Mouse (Mus musculus) thymus, postnatal 36 days (tissue): ENCODE data around the gene Zfp141.

ENCODE experiments used
- DNase-seq, 2 experiments: peaks; one replicate each; pipeline ENCODE4 v3.0.0; 2022; ENCODE audit warnings: mixed read lengths in 2 of 2

Gene Zfp141

DNA sequence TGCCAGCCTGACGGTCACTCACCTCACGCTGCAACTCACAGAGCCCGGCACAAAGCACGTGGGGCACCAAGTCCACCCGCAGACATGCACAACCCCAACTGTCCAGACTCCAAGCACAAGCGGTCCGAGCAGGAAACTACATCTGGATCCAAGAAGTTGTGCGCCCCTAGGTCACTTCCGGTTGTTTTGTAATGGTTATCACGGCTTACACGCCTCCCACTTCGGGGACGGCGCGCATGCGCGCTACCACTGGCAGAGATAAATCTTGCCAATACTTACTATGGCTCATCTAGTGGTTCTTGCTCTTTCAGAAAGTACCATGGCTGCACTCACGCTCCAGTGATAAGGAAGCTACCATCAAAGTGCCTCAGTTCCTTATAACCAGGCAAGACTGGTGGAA, at the start of gene Zfp141:
Zfp141 (minus strand) TSS at position 153 of the 400 bp plus-strand sequence.
- DNase-seq, result peak; percentile 71 to 80

GRCm38 (mm10) chr7:42551766-42552165, 46.2 kb upstream of the Zfp141 start:
- no peak for DNase-seq

GRCm38 (mm10) chr7:42505186-42505585, 354 bp downstream of the Zfp141 start:
- no peak for DNase-seq

GRCm38 (mm10) chr7:42498248-42498647, 7.3 kb downstream of the Zfp141 start:
- DNase-seq, result no peak

GRCm38 (mm10) chr7:42497356-42497755, 8.2 kb downstream of the Zfp141 start:
- no peak for DNase-seq

DNA sequence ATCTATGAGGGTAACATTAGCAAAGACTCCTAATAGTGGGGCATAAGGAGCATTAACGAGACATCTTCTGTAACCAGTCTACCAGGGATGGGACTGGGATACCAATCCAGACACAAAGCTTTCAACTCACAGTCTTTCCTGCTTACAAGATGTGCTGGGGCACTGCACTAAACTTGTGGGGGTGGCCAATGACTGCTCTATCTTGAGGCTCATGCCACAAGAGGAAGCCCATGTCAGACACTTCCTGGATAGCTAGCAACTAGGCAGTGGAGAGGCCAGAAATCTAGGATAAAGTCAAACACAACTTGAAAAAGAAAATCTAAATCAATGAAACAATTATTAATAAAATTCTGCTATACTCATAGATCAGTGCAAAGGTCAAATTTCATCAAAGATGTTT, 9.3 kb downstream of the Zfp141 start:
- no peak for DNase-seq

GRCm38 (mm10) chr7:42490859-42491258, 14.7 kb downstream of the Zfp141 start:
- DNase-seq, result no peak

GRCm38 (mm10) chr7:42490358-42490757, 15.2 kb downstream of the Zfp141 start:
- no peak for DNase-seq

DNA sequence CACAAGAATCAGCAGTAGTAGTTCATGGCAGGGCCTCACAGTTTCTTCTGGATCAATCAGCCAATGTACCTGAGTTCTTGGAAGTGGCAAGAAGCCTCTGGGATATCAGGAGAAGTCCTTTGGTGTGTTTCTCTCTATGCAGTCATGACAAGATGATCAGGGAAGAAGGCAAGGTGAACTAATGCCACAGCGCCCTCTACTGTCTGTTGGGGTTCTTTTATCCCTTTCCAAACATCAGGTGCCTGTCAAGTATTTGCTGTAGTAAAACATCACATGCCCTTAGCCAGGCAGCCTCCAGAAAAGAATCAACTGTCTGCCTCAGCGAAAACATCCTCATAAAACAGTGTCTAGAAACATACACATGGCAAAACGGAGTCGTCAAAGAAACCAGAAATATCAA, 50.9 kb downstream of the Zfp141 start:
- no peak for DNase-seq

GRCm38 (mm10) chr7:42450618-42451017, 54.9 kb downstream of the Zfp141 start:
- DNase-seq, result peak; percentile 8

DNA sequence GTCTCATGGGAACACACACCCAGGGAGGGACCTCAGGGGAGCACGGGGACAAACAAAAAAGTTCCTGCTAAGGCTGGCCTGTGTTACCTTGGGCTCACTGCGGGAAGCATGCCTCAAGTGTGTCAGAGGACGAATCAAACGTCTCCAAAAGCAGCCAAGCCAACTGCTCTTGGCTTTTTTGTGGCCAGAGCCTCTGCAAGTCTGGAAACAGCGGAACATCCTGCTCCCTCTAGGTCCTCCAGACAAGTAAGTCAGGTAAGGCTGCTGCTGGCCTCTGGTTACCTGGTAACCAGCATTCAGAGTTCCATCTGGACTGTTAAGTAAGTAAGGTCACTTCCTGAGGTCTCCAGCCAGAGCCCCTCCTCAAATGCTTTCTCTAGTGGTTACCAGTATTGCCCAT, 57.7 kb downstream of the Zfp141 start, which contains the start of gene 4933421I07Rik:
4933421I07Rik (minus strand) TSS at position 271 of the 400 bp plus-strand sequence.
- no peak for DNase-seq

DNA sequence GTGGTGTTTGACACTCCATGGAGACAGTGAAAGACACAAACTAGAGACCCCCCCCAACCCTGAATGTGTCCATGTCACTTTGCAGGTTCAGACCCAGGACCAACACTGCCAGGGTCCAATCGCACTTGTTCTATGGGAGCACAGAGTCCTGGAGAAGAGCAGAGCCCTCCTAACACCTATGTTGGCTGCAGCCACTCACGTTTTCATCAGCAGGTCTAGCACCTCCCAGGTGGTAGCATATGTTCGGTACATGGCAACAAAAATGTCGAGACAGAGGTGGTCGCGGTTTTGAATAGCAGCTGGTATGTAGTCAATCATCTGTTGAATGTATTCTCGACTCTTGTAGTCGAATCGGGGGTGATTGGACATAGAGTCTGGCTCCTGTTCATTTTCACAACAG, 58.2 kb downstream of the Zfp141 start:
- no peak for DNase-seq
